Mouse (Mus musculus) lung, embryonic 14.5 days (tissue): ENCODE data around the gene Glo1. TPM values are rescaled to one million over a fixed set of nuclear protein-coding genes. Genes with fewer than 3 reads are reported as not detected.
A peak's percentile ranks its signal among the peaks of the same experiment; 100 is the strongest.
"Not testable (repeated sequence)": the region's sequence is repeated elsewhere in the genome, so short reads cannot be mapped to it uniquely, and the experiment has no call there.

Experiments used
- ATAC-seq: fragments of 200-750 bp; cut with Nextera tagmentation; 2 replicates; pipeline ENCODE4 v1.8.0; 2017; ENCODE audit warnings: mild to moderate bottlenecking, moderate TSS enrichment, moderate library complexity; ENCODE audit not compliant: insufficient read depth
- DNase-seq: peaks from one replicate; pipeline ENCODE4 v3.0.0-alpha.2; 2015
- H3K27ac ChIP-seq: fragments of 300-500 bp; sonication (generic); 2 replicates; pipeline ENCODE4 v1.5.1; 2014; ENCODE audit warnings: low read depth, mild to moderate bottlenecking, moderate library complexity
- H3K27me3 ChIP-seq: fragments of 300-500 bp; sonication (generic); 2 replicates; pipeline ENCODE4 v1.6.1; 2014; ENCODE audit warnings: low read length, control low read depth; ENCODE audit not compliant: insufficient read depth
- H3K36me3 ChIP-seq: fragments of 300-500 bp; sonication (generic); 2 replicates; pipeline ENCODE4 v1.6.1; 2014; ENCODE audit warnings: control low read depth; ENCODE audit not compliant: insufficient read depth
- H3K4me1 ChIP-seq: fragments of 300-500 bp; sonication (generic); 2 replicates; pipeline ENCODE4 v1.6.1; 2014; ENCODE audit warnings: antibody characterized with exemption, control low read depth; ENCODE audit not compliant: insufficient read depth
- H3K4me2 ChIP-seq: fragments of 300-500 bp; sonication (generic); 2 replicates; pipeline ENCODE4 v1.6.1; 2014; ENCODE audit warnings: mild to moderate bottlenecking
- H3K4me3 ChIP-seq: fragments of 300-500 bp; sonication (generic); 2 replicates; pipeline ENCODE4 v1.5.1; 2014; ENCODE audit warnings: low read depth, low read length
- H3K9ac ChIP-seq: fragments of 300-500 bp; sonication (generic); 2 replicates; pipeline ENCODE4 v1.6.1; 2014
- H3K9me3 ChIP-seq: fragments of 300-500 bp; sonication (generic); 2 replicates; pipeline ENCODE4 v1.6.1; 2016; ENCODE audit warnings: low read depth, low read length, control low read depth
- CTCF ChIP-seq: IDR thresholded peaks from 2 replicates; pipeline ENCODE4 v1.5.1; 2016; ENCODE audit warnings: antibody characterized with exemption, low read depth
- WGBS: fragments of 180-500 bp; shearing (Covaris S2); extraction: QIAGEN DNeasy Blood & Tissue Kit; methylation state at CpG from one replicate; pipeline ENCODE4 v1.1.7; 2014; 5-methylcytosine and 5-hydroxymethylcytosine counted together
- polyA plus RNA-seq: library from polyadenylated mRNA; unstranded; fragments of >200 nt; fragmentation: Nextera tagmentation; extraction: Ambion mirVana; gene quantifications from 2 replicates; pipeline ENCODE4 v1.2.1, GENCODE M21; 2014

The Glo1 gene
- polyA plus RNA-seq, 1 experiment from 2014 or later: 234 TPM

DNA sequence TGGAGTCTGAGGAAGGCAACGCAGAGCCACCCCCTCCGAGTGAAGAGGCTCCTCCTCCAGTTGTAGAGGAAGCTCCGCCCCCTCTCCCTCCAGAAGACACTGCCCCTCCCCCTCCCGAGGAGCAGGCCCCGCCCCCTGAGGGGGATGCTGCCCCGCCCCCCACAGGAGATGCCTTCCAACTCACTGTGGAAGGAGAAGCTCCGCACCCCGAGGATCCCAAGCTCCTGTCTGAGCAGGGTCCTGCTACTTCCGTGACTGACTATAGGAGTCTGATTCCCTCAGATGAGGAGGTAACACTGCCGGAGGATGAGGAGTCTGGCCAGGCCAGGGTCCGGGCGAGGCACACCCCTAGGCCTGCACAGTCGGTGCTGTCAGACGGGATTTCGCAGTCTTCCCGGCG is 8.7 kb upstream of the Glo1 start:
- H3K27ac ChIP-seq: no peak overlapping the region
- H3K9ac ChIP-seq: 0 out of 2 replicates have a peak overlapping the region, but pooled peaks have one; percentile 10
- no peaks in the 10 kb centered on the region for H3K27me3 ChIP-seq
- no peaks in the 10 kb centered on the region for H3K4me1 ChIP-seq
- peak overlapping the region; percentile 49 for H3K4me2 ChIP-seq
- H3K9me3 ChIP-seq: no peaks in the 10 kb centered on the region
- H3K4me3 ChIP-seq: peak overlapping the region; percentile 22
- DNase-seq: peak; percentile 69
- no peak for TF ChIP-seq CTCF
- WGBS: 18% methylated on average over 16 of the region's 17 CpGs
- H3K36me3 ChIP-seq: no peaks in the 10 kb centered on the region
- ATAC-seq: 0 out of 2 replicates have a peak, but pooled peaks have one; percentile 38

DNA sequence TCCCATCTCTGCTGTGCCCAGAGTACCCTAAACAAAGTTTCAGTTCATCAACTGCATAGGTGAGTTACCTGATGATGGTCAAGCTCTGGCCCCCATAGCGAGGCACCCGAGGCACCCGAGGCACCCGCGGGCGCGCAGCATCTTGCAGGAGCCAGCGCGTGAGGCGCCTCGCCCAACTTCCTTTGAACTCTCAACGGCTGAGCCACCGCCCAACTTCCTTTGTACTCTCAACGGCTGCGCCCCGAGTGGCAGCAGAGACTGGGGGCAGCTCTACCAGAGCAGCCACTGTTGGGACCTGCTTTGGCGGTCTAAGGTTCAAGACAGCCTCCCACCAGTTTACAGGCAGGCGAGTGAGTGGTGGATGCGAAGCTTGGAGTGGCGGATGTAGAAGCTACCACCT is 2.5 kb downstream of the Glo1 start, which contains the start of gene Dnah8:
Dnah8 (plus strand) TSS at position 223 of the 400 bp plus-strand sequence.
- not testable (repeated sequence) for H3K36me3 ChIP-seq, H3K27me3 ChIP-seq, ATAC-seq, H3K4me3 ChIP-seq, DNase-seq, H3K9me3 ChIP-seq, H3K27ac ChIP-seq, H3K9ac ChIP-seq, H3K4me1 ChIP-seq, H3K4me2 ChIP-seq
- no CpG with 5 or more reads among the region's 20 CpGs for WGBS

DNA sequence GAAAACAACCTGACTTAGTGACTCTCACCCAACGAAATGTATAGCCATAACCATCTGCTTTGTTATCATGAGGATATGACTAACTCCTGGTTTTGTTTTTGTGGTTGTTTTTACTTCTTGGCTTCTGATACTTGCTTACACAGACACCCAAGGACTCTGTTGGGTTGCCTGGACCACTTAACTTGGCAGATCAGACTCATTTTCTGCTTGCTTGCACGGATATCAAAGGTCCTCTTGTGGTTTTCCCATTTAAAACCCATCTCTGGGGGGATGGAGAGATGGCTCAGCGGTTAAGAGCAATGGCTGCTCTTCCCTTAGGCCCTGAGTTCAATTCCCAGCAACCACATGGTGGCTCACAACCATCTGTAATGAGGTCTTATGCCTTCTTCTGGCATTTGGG is 3.5 kb downstream of the Glo1 start:
- Histone ChIP-seq H3K36me3 (no peaks in the 10 kb centered on the region), H3K4me1 (0 out of 2 replicates have a peak, but pooled peaks cover 3% of the 10 kb centered on the region), H3K4me3 (no peak overlapping the region), H3K4me2 (no peak overlapping the region), H3K27ac (no peak overlapping the region), H3K9ac (no peak overlapping the region), H3K9me3 (no peaks in the 10 kb centered on the region), H3K27me3 (no peaks in the 10 kb centered on the region)
- DNase-seq (no peak), ATAC-seq (no peak)
- 82% methylated on average over 3 of the region's 3 CpGs for WGBS
- no peak for TF ChIP-seq CTCF

DNA sequence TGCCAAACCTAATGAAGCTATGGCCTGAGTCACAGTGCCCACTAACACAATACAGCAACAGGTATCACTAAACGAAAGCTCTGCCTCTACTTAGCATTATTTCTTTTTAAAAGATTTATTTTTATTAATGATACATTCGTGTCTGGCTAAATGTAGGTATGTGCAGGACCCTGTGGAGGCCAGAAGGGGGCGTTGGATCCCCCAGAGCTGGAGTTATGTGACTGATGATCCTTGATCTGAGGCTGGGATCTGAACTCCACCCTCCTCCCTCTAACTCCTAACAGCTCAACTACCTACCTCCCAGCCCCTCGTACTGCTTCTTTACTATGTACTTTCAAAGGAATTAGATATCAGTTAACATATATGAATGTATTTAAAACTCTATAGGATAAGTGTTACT is 5.2 kb downstream of the Glo1 start:
- no peak for DNase-seq

DNA sequence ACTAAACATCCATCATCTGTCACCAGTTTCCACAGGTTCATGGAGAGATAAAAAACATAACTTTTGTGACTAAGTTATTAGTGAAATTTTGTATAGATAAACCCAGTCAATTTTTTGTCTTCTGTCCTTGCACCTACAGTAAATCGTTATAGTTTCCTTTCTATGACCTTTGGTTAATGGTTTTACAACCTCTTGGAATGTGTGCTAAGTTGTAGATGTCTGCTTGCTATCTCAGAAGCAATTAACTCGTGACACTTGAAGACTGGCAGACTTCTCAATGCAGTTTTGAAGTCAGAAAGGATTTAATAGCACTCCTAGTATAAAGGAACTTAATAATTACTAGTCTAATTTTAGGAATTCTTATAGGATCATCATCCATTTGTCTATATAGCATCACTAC is 6.1 kb downstream of the Glo1 start:
- no peak overlapping the region for H3K9ac ChIP-seq
- no peak for TF ChIP-seq CTCF
- no peak for ATAC-seq
- no peak overlapping the region for H3K4me2 ChIP-seq
- H3K36me3 ChIP-seq: no peaks in the 10 kb centered on the region
- no peak for DNase-seq
- H3K4me3 ChIP-seq: no peak overlapping the region
- H3K4me1 ChIP-seq: 0 out of 2 replicates have a peak, but pooled peaks cover 3% of the 10 kb centered on the region
- WGBS: 43% methylated on average over 2 of the region's 2 CpGs
- no peaks in the 10 kb centered on the region for H3K9me3 ChIP-seq
- H3K27ac ChIP-seq: no peak overlapping the region
- no peaks in the 10 kb centered on the region for H3K27me3 ChIP-seq

More for the DNA sequence above, 5.2 kb downstream of the Glo1 start:
- H3K27me3 ChIP-seq: no peaks in the 10 kb centered on the region
- 0 out of 2 replicates have a peak, but pooled peaks have one; percentile 17 for TF ChIP-seq CTCF
- no peak overlapping the region for H3K9ac ChIP-seq
- H3K27ac ChIP-seq: no peak overlapping the region
- H3K9me3 ChIP-seq: no peaks in the 10 kb centered on the region
- no peaks in the 10 kb centered on the region for H3K36me3 ChIP-seq
- H3K4me3 ChIP-seq: no peak overlapping the region
- 67% methylated on average over 4 of the region's 4 CpGs for WGBS
- no peak for ATAC-seq
- no peak overlapping the region for H3K4me2 ChIP-seq
- H3K4me1 ChIP-seq: 0 out of 2 replicates have a peak, but pooled peaks cover 3% of the 10 kb centered on the region

DNA sequence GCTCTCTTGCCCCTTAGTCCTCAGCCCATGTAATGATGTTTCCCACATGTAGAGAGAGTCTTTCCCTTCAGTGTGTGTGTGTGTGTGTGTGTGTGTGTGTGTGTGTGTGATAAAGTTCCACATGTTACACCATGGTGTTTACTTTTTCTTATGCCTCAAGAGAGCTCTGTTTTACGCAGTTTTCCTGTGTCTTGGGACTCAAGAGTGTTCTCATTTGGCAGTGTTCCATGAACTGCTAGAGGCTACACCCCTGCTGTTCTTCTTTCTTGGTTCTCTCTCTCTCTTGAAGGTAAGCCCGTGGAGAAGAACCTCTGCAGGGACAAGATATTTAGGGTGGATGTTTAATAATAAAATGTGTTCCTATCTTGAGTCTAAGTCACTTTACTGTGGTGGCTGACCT is 7.5 kb downstream of the Glo1 start:
- ATAC-seq: no peak
- no peaks in the 10 kb centered on the region for H3K9me3 ChIP-seq

DNA sequence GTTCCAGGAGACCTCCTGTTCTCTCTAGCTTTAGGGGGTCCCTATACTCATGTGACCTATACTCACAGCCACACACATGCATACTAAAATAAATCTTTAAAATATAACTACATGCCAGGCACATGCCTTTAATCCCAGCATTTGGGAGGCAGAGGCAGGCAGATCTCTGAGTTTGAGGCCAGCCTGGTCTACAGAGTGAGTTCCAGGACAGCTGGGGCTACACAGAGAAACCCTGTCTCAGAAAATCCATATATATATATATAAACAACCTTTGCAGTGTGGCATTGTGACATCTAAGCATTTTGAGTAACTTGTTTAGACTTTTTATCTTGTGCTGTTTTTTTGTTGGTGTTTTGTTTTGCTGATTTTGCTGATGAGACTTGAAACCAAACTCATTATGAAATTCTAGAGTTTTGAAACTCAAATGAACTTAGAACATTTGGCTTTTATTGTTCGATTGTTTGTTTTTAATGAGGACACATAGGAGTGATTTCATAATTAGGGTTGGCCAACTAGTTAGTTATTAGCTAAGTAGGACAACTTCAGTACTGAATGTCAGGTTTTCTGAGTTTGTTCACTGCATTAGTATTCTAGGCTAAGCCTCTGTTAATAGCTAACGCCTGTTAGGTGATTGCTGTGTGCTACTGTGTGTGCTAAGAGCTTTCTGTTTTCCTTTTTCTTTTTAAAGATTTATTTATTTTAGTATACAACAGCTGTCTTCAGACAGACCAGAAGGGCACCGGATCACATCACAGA is 8.4 kb downstream of the Glo1 start:
- H3K4me2 ChIP-seq: no peak overlapping the region

More for the DNA sequence above, 7.5 kb downstream of the Glo1 start:
- no peak overlapping the region for H3K9ac ChIP-seq
- no peak overlapping the region for H3K4me3 ChIP-seq
- no peak overlapping the region for H3K4me2 ChIP-seq
- 21% methylated on average over 2 of the region's 2 CpGs for WGBS
- no peak for TF ChIP-seq CTCF
- 0 out of 2 replicates have a peak, but pooled peaks cover 3% of the 10 kb centered on the region for H3K4me1 ChIP-seq
- DNase-seq: peak; percentile 59
- no peaks in the 10 kb centered on the region for H3K27me3 ChIP-seq
- no peak overlapping the region for H3K27ac ChIP-seq
- H3K36me3 ChIP-seq: no peaks in the 10 kb centered on the region

More for the DNA sequence above, 8.4 kb downstream of the Glo1 start:
- no peak for TF ChIP-seq CTCF
- WGBS: 73% methylated on average over 3 of the region's 3 CpGs
- Histone ChIP-seq H3K27ac (no peak overlapping the region), H3K36me3 (no peaks in the 10 kb centered on the region), H3K9me3 (no peaks in the 10 kb centered on the region), H3K4me1 (0 out of 2 replicates have a peak, but pooled peaks cover 3% of the 10 kb centered on the region), H3K4me3 (no peak overlapping the region), H3K9ac (no peak overlapping the region), H3K27me3 (no peaks in the 10 kb centered on the region)
- ATAC-seq (no peak), DNase-seq (no peak)
